Mouse (Mus musculus) CH12.LX (cell line): ENCODE results near the gene Clint1. TPM values are rescaled to one million over a fixed set of nuclear protein-coding genes. Genes with fewer than 3 reads are reported as not detected.

Experiments
- DNase-seq: peaks from one replicate; pipeline ENCODE4 v3.0.0-alpha.2; 2013; ENCODE audit errors: extremely low read depth
- H3K27ac ChIP-seq: 2 replicates; pipeline ENCODE4 v1.5.1; 2012; ENCODE audit warnings: low read depth, mild to moderate bottlenecking, control low read depth, moderate library complexity; ENCODE audit not compliant: insufficient read depth
- H3K27me3 ChIP-seq: replicated peaks from 2 replicates; pipeline ENCODE3; 2012; ENCODE audit warnings: inconsistent platforms
- H3K36me3 ChIP-seq, 2 experiments: replicated peaks in 1 of 2; 2 replicates each; pipeline versions ENCODE3 to v1.6.1; 2012; ENCODE audit warnings: inconsistent platforms in 1 of 2, low read length in 1 of 2, mild to moderate bottlenecking in 1 of 2, mixed read lengths in 1 of 2, moderate library complexity in 1 of 2; ENCODE audit not compliant: control insufficient read depth in 1 of 2, insufficient read depth in 1 of 2
- H3K4me1 ChIP-seq, 2 experiments: 2 replicates each; pipeline ENCODE4 v1.6.1; 2012; ENCODE audit warnings: inconsistent platforms in 1 of 2, moderate library complexity in 1 of 2; ENCODE audit not compliant: insufficient read depth in 2 of 2, control insufficient read depth in 1 of 2
- H3K4me2 ChIP-seq: 2 replicates; pipeline ENCODE4 v1.6.1; 2012; ENCODE audit warnings: low read depth, mild to moderate bottlenecking, control low read depth; ENCODE audit not compliant: poor library complexity, insufficient read depth, severe bottlenecking
- H3K4me3 ChIP-seq, 3 experiments: fragments of 150-350 bp in 1 of 3; sonication (generic) in 1 of 3; replicated peaks in 1 of 3; 2 replicates each; pipeline versions ENCODE3 to v1.5.1; 2011 to 2012; ENCODE audit warnings: low read depth in 2 of 3, low read length in 2 of 3, mild to moderate bottlenecking in 2 of 3, moderate library complexity in 2 of 3, control low read depth in 1 of 3, improper control_type of control experiment in 1 of 3, inconsistent platforms in 1 of 3, mixed read lengths in 1 of 3; ENCODE audit not compliant: poor library complexity in 1 of 3
- H3K79me2 ChIP-seq: replicated peaks from 2 replicates; pipeline ENCODE4 v1.6.1; 2012; ENCODE audit warnings: mild to moderate bottlenecking, moderate library complexity; ENCODE audit not compliant: control insufficient read depth, poor library complexity, insufficient read depth, severe bottlenecking; ENCODE audit errors: extremely low read depth
- H3K9ac ChIP-seq: 2 replicates; pipeline ENCODE4 v1.6.1; 2012; ENCODE audit warnings: low read depth, mild to moderate bottlenecking, control low read depth, moderate library complexity; ENCODE audit not compliant: insufficient read depth
- H3K9me3 ChIP-seq: replicated peaks from 2 replicates; pipeline ENCODE3; 2012; ENCODE audit warnings: low read length, inconsistent platforms, mixed read lengths
- BHLHE40 ChIP-seq: IDR thresholded peaks from 2 replicates; pipeline ENCODE4 v1.6.1; 2011; ENCODE audit warnings: mild to moderate bottlenecking, low read depth, low read length, improper control_type of control experiment
- CHD1 ChIP-seq: IDR thresholded peaks from 2 replicates; pipeline ENCODE4 v1.6.1; 2012; ENCODE audit warnings: low read depth, low read length, improper control_type of control experiment, inconsistent platforms
- CTCF ChIP-seq, 2 experiments: IDR thresholded peaks in 1 of 2; conservative IDR thresholded peaks in 1 of 2; 2 replicates each; pipeline ENCODE4 v1.5.1; 2011 to 2012; ENCODE audit warnings: low read depth in 2 of 2, low read length in 2 of 2, improper control_type of control experiment in 1 of 2, inconsistent platforms in 1 of 2, mild to moderate bottlenecking in 1 of 2, moderate library complexity in 1 of 2
- E2F4 ChIP-seq: IDR thresholded peaks from 2 replicates; pipeline ENCODE4 v1.6.1; 2011; ENCODE audit warnings: low read depth, low read length, improper control_type of control experiment; ENCODE audit not compliant: insufficient replicate concordance
- ELF1 ChIP-seq: IDR thresholded peaks from 2 replicates; pipeline ENCODE4 v1.6.1; 2014; ENCODE audit warnings: low read depth, mild to moderate bottlenecking, inconsistent platforms, low read length, improper control_type of control experiment
- ETS1 ChIP-seq: conservative IDR thresholded peaks from 2 replicates; pipeline ENCODE4 v1.6.1; 2012; ENCODE audit warnings: low read depth, mild to moderate bottlenecking, inconsistent platforms, low read length, improper control_type of control experiment, moderate library complexity
- GABPA ChIP-seq: IDR thresholded peaks from 2 replicates; pipeline ENCODE4 v1.6.1; 2012; ENCODE audit warnings: low read depth, low read length, improper control_type of control experiment, inconsistent platforms; ENCODE audit not compliant: insufficient replicate concordance
- IRF4 ChIP-seq: IDR thresholded peaks from 2 replicates; pipeline ENCODE4 v1.6.1; 2014; ENCODE audit warnings: low read depth, mild to moderate bottlenecking, inconsistent platforms, low read length, improper control_type of control experiment
- KAT2A ChIP-seq: IDR thresholded peaks from 2 replicates; pipeline ENCODE4 v1.6.1; 2012; ENCODE audit warnings: low read length, improper control_type of control experiment, inconsistent platforms; ENCODE audit not compliant: insufficient replicate concordance
- MAX ChIP-seq: IDR thresholded peaks from 2 replicates; pipeline ENCODE4 v1.6.1; 2011; ENCODE audit warnings: low read length, improper control_type of control experiment
- MXI1 ChIP-seq: IDR thresholded peaks from 2 replicates; pipeline ENCODE4 v1.6.1; 2011; ENCODE audit warnings: mild to moderate bottlenecking, low read depth, low read length, improper control_type of control experiment
- MYC ChIP-seq: IDR thresholded peaks from 2 replicates; pipeline ENCODE4 v1.6.1; 2011; ENCODE audit warnings: low read depth, mild to moderate bottlenecking, improper control_type of control experiment, low read length
- NELFE ChIP-seq: IDR thresholded peaks from 2 replicates; pipeline ENCODE4 v1.6.1; 2011; ENCODE audit warnings: low read depth, low read length, improper control_type of control experiment
- PAX5 ChIP-seq: IDR thresholded peaks from 2 replicates; pipeline ENCODE4 v1.6.1; 2012; ENCODE audit warnings: low read length, inconsistent platforms, mixed read lengths
- RAD21 ChIP-seq: IDR thresholded peaks from 2 replicates; pipeline ENCODE4 v1.6.1; 2011; ENCODE audit warnings: low read depth, mild to moderate bottlenecking, low read length, improper control_type of control experiment, moderate library complexity
- TBP ChIP-seq: conservative IDR thresholded peaks from 2 replicates; pipeline ENCODE4 v1.6.1; 2011; ENCODE audit warnings: low read depth, low read length, improper control_type of control experiment
- USF1 ChIP-seq: IDR thresholded peaks from 2 replicates; pipeline ENCODE4 v1.6.1; 2014; ENCODE audit warnings: low read depth, mild to moderate bottlenecking, inconsistent platforms, low read length, improper control_type of control experiment
- USF2 ChIP-seq: conservative IDR thresholded peaks from 2 replicates; pipeline ENCODE4 v1.6.1; 2011; ENCODE audit warnings: low read depth, low read length, improper control_type of control experiment
- ZKSCAN1 ChIP-seq: IDR thresholded peaks from 2 replicates; pipeline ENCODE4 v1.6.1; 2012; ENCODE audit warnings: low read depth, inconsistent platforms, low read length, improper control_type of control experiment, borderline replicate concordance
- ZMIZ1 ChIP-seq: IDR thresholded peaks from 2 replicates; pipeline ENCODE4 v1.6.1; 2012; ENCODE audit warnings: low read depth, mild to moderate bottlenecking, inconsistent platforms, low read length, improper control_type of control experiment
- dilution Hi-C: fragments of 300-500 bp; cut with MboI; formaldehyde crosslinking; loops from 2 replicates; pipeline ENCODE4 v1.14.3; 2020; ENCODE audit warnings: low sequenced_read_pairs; ENCODE audit not compliant: extremely low pct_unique_long_range_greater_than_20kb, extremely low pct_ligation_motif_present
- in situ Hi-C: fragments of 300-500 bp; cut with MboI; formaldehyde crosslinking; loops from 3 replicates; pipeline ENCODE4 v1.14.3; 2019; ENCODE audit warnings: low sequenced_read_pairs, low pct_ligation_motif_present, low pct_unique_long_range_greater_than_20kb, mixed read lengths
- polyA plus RNA-seq: library from polyadenylated mRNA; unstranded; fragments of >175 nt; gene quantifications from 2 replicates; pipeline ENCODE4 v1.2.1, GENCODE M21; 2012; ENCODE audit warnings: low read depth; ENCODE audit not compliant: insufficient read length
- total RNA-seq, 2 experiments: library from RNA; depleted of rRNA; stranded (reverse); fragments of 300-350 nt in 1 of 2; fragments of >200 nt in 1 of 2; gene quantifications; 2 replicates each; pipeline ENCODE4 v1.2.3; 2012 to 2014

The Clint1 gene
- total and polyA plus RNA-seq, 3 experiments: 54.1 to 137 (median 98.5) TPM

GRCm38 (mm10) chr11:45921026-45921425 is 69.2 kb downstream of the Clint1 start:
- Histone ChIP-seq H3K4me2 (no peak overlapping the region), H3K36me3 (no peaks in the 10 kb centered on the region), H3K27me3 (no peaks in the 10 kb centered on the region), H3K27ac (no peak overlapping the region), H3K4me1 (peaks cover 3% of the 10 kb centered on the region in 2 experiments; a peak in 3 of 4 replicates), H3K79me2 (no peaks in the 10 kb centered on the region), H3K4me3 (no peak overlapping the region), H3K9me3 (no peaks in the 10 kb centered on the region), H3K9ac (no peak overlapping the region)
- TF ChIP-seq KAT2A (no peak), MYC (no peak), NELFE (no peak)
- DNase-seq: no peak
- dilution Hi-C loops: no loop called here
- in situ Hi-C loops: no loop called here

GRCm38 (mm10) chr11:45921480-45921898 is 69.6 kb downstream of the Clint1 start:
- no peak overlapping the region for H3K9ac ChIP-seq
- dilution Hi-C loops: no loop called here
- no peaks in the 10 kb centered on the region for H3K9me3 ChIP-seq
- H3K4me1 ChIP-seq: peaks cover 3% of the 10 kb centered on the region in 2 experiments; a peak in 3 of 4 replicates
- TF ChIP-seq MXI1 (no peak), ZMIZ1 (no peak), PAX5 (no peak), MAX (no peak), USF2 (no peak), BHLHE40 (no peak)
- H3K4me3 ChIP-seq: no peak overlapping the region
- no peaks in the 10 kb centered on the region for H3K79me2 ChIP-seq
- no peak for DNase-seq
- in situ Hi-C loops: no loop called here
- H3K27ac ChIP-seq: no peak overlapping the region
- no peaks in the 10 kb centered on the region for H3K27me3 ChIP-seq
- no peak overlapping the region for H3K4me2 ChIP-seq
- no peaks in the 10 kb centered on the region for H3K36me3 ChIP-seq

GRCm38 (mm10) chr11:45925436-45925835 is 73.6 kb downstream of the Clint1 start:
- DNase-seq: no peak
- Histone ChIP-seq H3K4me1 (no peaks in the 10 kb centered on the region), H3K4me3 (no peak overlapping the region), H3K36me3 (peaks cover 2 to 23% of the 10 kb centered on the region in 2 experiments), H3K9me3 (no peaks in the 10 kb centered on the region), H3K27me3 (no peaks in the 10 kb centered on the region), H3K9ac (no peak overlapping the region), H3K4me2 (no peak overlapping the region), H3K27ac (no peak overlapping the region), H3K79me2 (no peaks in the 10 kb centered on the region)
- dilution Hi-C loops: no loop called here
- in situ Hi-C loops: no loop called here
- TF ChIP-seq USF1 (no peak), IRF4 (no peak), GABPA (no peak), TBP (no peak), NELFE (no peak), ELF1 (no peak), RAD21 (no peak), MXI1 (no peak), ZKSCAN1 (no peak), E2F4 (no peak), BHLHE40 (no peak), CHD1 (no peak), ZMIZ1 (no peak), CTCF (conservative IDR thresholded peaks at IDR 0.05 in 1 of 2, IDR thresholded peaks at IDR 0.05 in 1 of 2; ENCODE audit: low read depth in 2 of 2, low read length in 2 of 2) (no peak), ETS1 (no peak)
